Mouse (Mus musculus) embryonic fibroblast, embryonic 13.5 days (primary cell): ENCODE data around the gene Rhof.
A peak's percentile ranks its signal among the peaks of the same experiment; 100 is the strongest.

ENCODE experiments used
- CTCF ChIP-seq: IDR thresholded peaks from 2 replicates; pipeline ENCODE4 v1.5.1; 2011; ENCODE audit warnings: mild to moderate bottlenecking, control low read depth, low read length, moderate library complexity, borderline replicate concordance; ENCODE audit not compliant: insufficient read depth
- POLR2A ChIP-seq: IDR thresholded peaks from 2 replicates; pipeline ENCODE4 v1.6.1; 2011; ENCODE audit warnings: low read depth, mild to moderate bottlenecking, control low read depth, low read length, moderate library complexity

GRCm38 (mm10) chr5:123132308-123133071, at the start of gene Rhof:
- peak; percentile 93 for TF ChIP-seq CTCF
- no peak for TF ChIP-seq POLR2A
